8 mouse cellular contexts compared by ENCODE assay signal in the genomic region with DNA sequence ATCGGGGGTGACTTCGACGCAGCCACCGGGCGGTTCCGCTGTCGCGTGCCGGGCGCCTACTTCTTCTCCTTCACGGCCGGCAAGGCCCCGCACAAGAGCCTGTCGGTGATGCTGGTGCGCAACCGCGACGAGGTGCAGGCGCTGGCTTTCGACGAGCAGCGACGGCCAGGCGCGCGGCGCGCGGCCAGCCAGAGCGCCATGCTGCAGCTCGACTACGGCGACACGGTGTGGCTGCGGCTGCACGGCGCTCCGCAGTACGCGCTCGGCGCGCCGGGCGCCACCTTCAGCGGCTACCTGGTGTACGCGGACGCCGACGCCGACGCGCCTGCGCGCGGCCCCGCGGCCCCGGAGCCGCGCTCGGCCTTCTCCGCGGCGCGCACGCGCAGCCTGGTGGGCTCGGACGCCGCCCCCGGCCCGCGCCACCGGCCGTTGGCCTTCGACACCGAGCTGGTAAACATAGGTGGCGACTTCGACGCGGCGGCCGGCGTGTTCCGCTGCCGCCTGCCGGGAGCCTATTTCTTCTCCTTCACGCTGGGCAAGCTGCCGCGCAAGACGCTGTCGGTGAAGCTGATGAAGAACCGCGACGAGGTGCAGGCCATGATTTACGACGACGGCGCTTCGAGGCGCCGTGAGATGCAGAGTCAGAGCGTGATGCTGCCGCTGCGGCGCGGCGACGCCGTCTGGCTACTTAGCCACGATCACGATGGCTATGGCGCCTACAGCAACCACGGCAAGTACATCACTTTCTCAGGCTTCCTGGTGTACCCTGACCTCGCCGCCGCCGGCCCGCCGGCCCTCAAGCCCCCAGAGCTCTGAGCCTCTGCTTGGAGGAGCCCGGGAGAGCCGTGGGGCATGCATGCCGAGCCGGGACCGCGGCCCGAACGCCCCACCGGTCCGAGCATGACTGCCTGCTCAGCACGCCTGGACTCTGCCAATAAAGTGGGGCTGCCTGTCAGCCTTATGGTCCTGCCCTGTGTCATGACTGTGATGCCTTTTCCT. TPM values are rescaled to one million over a fixed set of nuclear protein-coding genes. Genes with fewer than 3 reads are reported as not detected.
DNase-seq lines count a peak whose midpoint lies in the region; ATAC-seq lines count a peak whose summit lies in the region.

No protein-coding gene starts in this region.

- WGBS in forebrain, embryonic 10.5 days = 5% methylated on average over 133 of the region's 133 CpGs
- WGBS in hindbrain, embryonic 12.5 days = 5% methylated on average over 131 of the region's 133 CpGs
- WGBS in limb, embryonic 11.5 days = 3% methylated on average over 130 of the region's 133 CpGs
- WGBS in midbrain, embryonic 10.5 days = 4% methylated on average over 133 of the region's 133 CpGs

- peak overlapping the region; percentile 83 for H3K27ac ChIP-seq in forebrain, embryonic 10.5 days
- peak overlapping the region; percentile 57 for H3K27ac ChIP-seq in hindbrain, embryonic 12.5 days
- no peak overlapping the region for H3K27ac ChIP-seq in limb, embryonic 11.5 days (replicated peaks; ENCODE audit: low read depth, low read length)
- H3K27ac ChIP-seq in midbrain, embryonic 10.5 days (replicated peaks) = peak overlapping the region; percentile 75

- peak overlapping the region; percentile 57 for H3K4me3 ChIP-seq in forebrain, embryonic 10.5 days
- peak overlapping the region; percentile 50 for H3K4me3 ChIP-seq in hindbrain, embryonic 12.5 days
- H3K4me3 ChIP-seq in limb, embryonic 11.5 days (ENCODE audit: low read depth, low read length) = peak overlapping the region; percentile 45
- H3K4me3 ChIP-seq in midbrain, embryonic 10.5 days = peak overlapping the region; percentile 56

- DNase-seq in Muller cell, postnatal 12 days (ENCODE audit: inconsistent ontology term) = peak; percentile 30
- DNase-seq in forebrain, embryonic 10.5 days (ENCODE audit: extremely low spot score, low spot score) = peak; percentile 51
- DNase-seq in limb, embryonic 11.5 days (ENCODE audit: low spot score) = peak; percentile 75
- peak; percentile 59 for DNase-seq in midbrain, embryonic 10.5 days (ENCODE audit: low spot score)
- peak; percentile 29 to 48 for DNase-seq in spleen, adult 18-20 months
- DNase-seq in frontal cortex, adult 2 months (ENCODE audit: extremely low spot score in 1 of 2, low spot score in 1 of 2) = no peak

- peak overlapping the region; percentile 69 for H3K4me2 ChIP-seq in hindbrain, embryonic 12.5 days (replicated peaks)
- H3K4me2 ChIP-seq in limb, embryonic 11.5 days (ENCODE audit: low read depth, severe bottlenecking) = peak overlapping the region; percentile 73

- H3K4me1 ChIP-seq in forebrain, embryonic 10.5 days = peaks cover 41% of the 10 kb centered on the region
- H3K4me1 ChIP-seq in hindbrain, embryonic 12.5 days = peaks cover 24% of the 10 kb centered on the region
- peaks cover 3% of the 10 kb centered on the region for H3K4me1 ChIP-seq in limb, embryonic 11.5 days (ENCODE audit: control insufficient read depth, insufficient read depth, low read length)
- H3K4me1 ChIP-seq in midbrain, embryonic 10.5 days = peaks cover 43% of the 10 kb centered on the region

- peak overlapping the region; percentile 58 for H3K9ac ChIP-seq in hindbrain, embryonic 12.5 days
- peak overlapping the region; percentile 63 for H3K9ac ChIP-seq in limb, embryonic 11.5 days (ENCODE audit: low read length)

- peaks cover 26% of the 10 kb centered on the region for H3K36me3 ChIP-seq in forebrain, embryonic 10.5 days (replicated peaks)
- peaks cover 21% of the 10 kb centered on the region; the same call in 1 of the 2 replicates for H3K36me3 ChIP-seq in hindbrain, embryonic 12.5 days
- H3K36me3 ChIP-seq in limb, embryonic 11.5 days (ENCODE audit: control insufficient read depth, insufficient read depth, low read length) = peaks cover 2% of the 10 kb centered on the region
- peaks cover 26% of the 10 kb centered on the region for H3K36me3 ChIP-seq in midbrain, embryonic 10.5 days

- H3K27me3 ChIP-seq in forebrain, embryonic 10.5 days (ENCODE audit: poor library complexity, severe bottlenecking) = peaks cover 74% of the 10 kb centered on the region
- H3K27me3 ChIP-seq in hindbrain, embryonic 12.5 days = peaks cover 72% of the 10 kb centered on the region
- H3K27me3 ChIP-seq in limb, embryonic 11.5 days (ENCODE audit: control insufficient read depth, insufficient read depth, low read length) = peaks cover 48% of the 10 kb centered on the region
- peaks cover 78% of the 10 kb centered on the region for H3K27me3 ChIP-seq in midbrain, embryonic 10.5 days (ENCODE audit: low read depth, poor library complexity, severe bottlenecking)

- H3K9me3 ChIP-seq in forebrain, embryonic 10.5 days = no peaks in the 10 kb centered on the region
- H3K9me3 ChIP-seq in hindbrain, embryonic 12.5 days (replicated peaks) = no peaks in the 10 kb centered on the region
- no peaks in the 10 kb centered on the region for H3K9me3 ChIP-seq in limb, embryonic 11.5 days (ENCODE audit: control insufficient read depth, low read length)
- H3K9me3 ChIP-seq in midbrain, embryonic 10.5 days (replicated peaks) = no peaks in the 10 kb centered on the region

- ATAC-seq in cerebellum, adult (ENCODE audit: insufficient number of reproducible peaks, low FRiP score, low TSS enrichment) = peak; percentile 43; the same call in 1 of the 2 replicates
- peak; percentile 42 for ATAC-seq in hindbrain, embryonic 12.5 days (ENCODE audit: low FRiP score)
- peak; percentile 75 for ATAC-seq in limb, embryonic 11.5 days (ENCODE audit: insufficient number of reproducible peaks, low FRiP score, low TSS enrichment, low read depth)

RNA-seq across cellular contexts. Expression of a gene that starts 4.2 kb away (rescaled TPM):
- polyA plus RNA-seq in forebrain, embryonic 10.5 days (2016; fragmentation: Nextera tagmentation; extraction: Ambion mirVana) = 3.1 and 3.4 TPM in 2 replicates
- 55.5 and 58.3 TPM in 2 replicates for polyA plus RNA-seq in hindbrain, embryonic 12.5 days (2016; fragmentation: Nextera tagmentation; extraction: Ambion mirVana)
- 9.2 and 10.2 TPM in 2 replicates for polyA plus RNA-seq in limb, embryonic 11.5 days (2014; fragmentation: Nextera tagmentation; extraction: Ambion mirVana)
- polyA plus RNA-seq in midbrain, embryonic 10.5 days (2016; fragmentation: Nextera tagmentation; extraction: Ambion mirVana) = 2.3 and 3.8 TPM in 2 replicates
- 443 and 446 TPM in 2 replicates for polyA plus RNA-seq in frontal cortex, adult 2 months (2012; rRNA removed)

RNA-seq across cellular contexts. Expression of a gene that starts 14.7 kb away (rescaled TPM):
- polyA plus RNA-seq in forebrain, embryonic 10.5 days (2016; fragmentation: Nextera tagmentation; extraction: Ambion mirVana) = 59.1 and 61.4 TPM in 2 replicates
- polyA plus RNA-seq in hindbrain, embryonic 12.5 days (2016; fragmentation: Nextera tagmentation; extraction: Ambion mirVana) = 49.8 and 56.6 TPM in 2 replicates
- 47.5 and 53.7 TPM in 2 replicates for polyA plus RNA-seq in limb, embryonic 11.5 days (2014; fragmentation: Nextera tagmentation; extraction: Ambion mirVana)
- 57.8 and 58.6 TPM in 2 replicates for polyA plus RNA-seq in midbrain, embryonic 10.5 days (2016; fragmentation: Nextera tagmentation; extraction: Ambion mirVana)
- polyA plus RNA-seq in frontal cortex, adult 2 months (2012; rRNA removed) = 24.5 and 28.2 TPM in 2 replicates

RNA-seq across cellular contexts. Expression of a gene that starts 14.8 kb away (rescaled TPM):
- 201 and 203 TPM in 2 replicates for polyA plus RNA-seq in forebrain, embryonic 10.5 days (2016; fragmentation: Nextera tagmentation; extraction: Ambion mirVana)
- polyA plus RNA-seq in hindbrain, embryonic 12.5 days (2016; fragmentation: Nextera tagmentation; extraction: Ambion mirVana) = 182 and 188 TPM in 2 replicates
- 206 and 229 TPM in 2 replicates for polyA plus RNA-seq in limb, embryonic 11.5 days (2014; fragmentation: Nextera tagmentation; extraction: Ambion mirVana)
- 194 and 199 TPM in 2 replicates for polyA plus RNA-seq in midbrain, embryonic 10.5 days (2016; fragmentation: Nextera tagmentation; extraction: Ambion mirVana)
- 216 and 222 TPM in 2 replicates for polyA plus RNA-seq in frontal cortex, adult 2 months (2012; rRNA removed)

RNA-seq across cellular contexts. Expression of a gene that starts 42.9 kb away (rescaled TPM):
- 245 and 249 TPM in 2 replicates for polyA plus RNA-seq in forebrain, embryonic 10.5 days (2016; fragmentation: Nextera tagmentation; extraction: Ambion mirVana)
- polyA plus RNA-seq in hindbrain, embryonic 12.5 days (2016; fragmentation: Nextera tagmentation; extraction: Ambion mirVana) = 209 TPM in 2 replicates
- polyA plus RNA-seq in limb, embryonic 11.5 days (2014; fragmentation: Nextera tagmentation; extraction: Ambion mirVana) = 220 and 227 TPM in 2 replicates
- polyA plus RNA-seq in midbrain, embryonic 10.5 days (2016; fragmentation: Nextera tagmentation; extraction: Ambion mirVana) = 251 and 254 TPM in 2 replicates
- polyA plus RNA-seq in frontal cortex, adult 2 months (2012; rRNA removed) = 137 and 149 TPM in 2 replicates

RNA-seq across cellular contexts. Expression of a gene that starts 50.3 kb away (rescaled TPM):
- 156 and 161 TPM in 2 replicates for polyA plus RNA-seq in forebrain, embryonic 10.5 days (2016; fragmentation: Nextera tagmentation; extraction: Ambion mirVana)
- polyA plus RNA-seq in hindbrain, embryonic 12.5 days (2016; fragmentation: Nextera tagmentation; extraction: Ambion mirVana) = 146 and 151 TPM in 2 replicates
- 75.2 and 91.1 TPM in 2 replicates for polyA plus RNA-seq in limb, embryonic 11.5 days (2014; fragmentation: Nextera tagmentation; extraction: Ambion mirVana)
- 148 and 158 TPM in 2 replicates for polyA plus RNA-seq in midbrain, embryonic 10.5 days (2016; fragmentation: Nextera tagmentation; extraction: Ambion mirVana)
- polyA plus RNA-seq in frontal cortex, adult 2 months (2012; rRNA removed) = 107 and 127 TPM in 2 replicates

Comparison
In these comparisons a context has a peak if more than half of its experiments do, and no peak if none do; other contexts are left out.
1. DNase-seq: peak in Muller cell, postnatal 12 days (single experiment), forebrain, embryonic 10.5 days (single experiment), limb, embryonic 11.5 days (single experiment), midbrain, embryonic 10.5 days (single experiment) and spleen, adult 18-20 months (2 of 2); none in frontal cortex, adult 2 months (0 of 2).
2. Peak in every context shown above with its lines, with median percentiles within 50 percentile points of each other: ATAC-seq and H3K4me3 ChIP-seq.